Mouse (Mus musculus): ENCODE measurements around the gene Tcl1. TPM values are rescaled to one million over a fixed set of nuclear protein-coding genes. Genes with fewer than 3 reads are reported as not detected.

Gene Tcl1
- polyA plus RNA-seq (2012; rRNA removed) = not detected in 2 replicates

DNA sequence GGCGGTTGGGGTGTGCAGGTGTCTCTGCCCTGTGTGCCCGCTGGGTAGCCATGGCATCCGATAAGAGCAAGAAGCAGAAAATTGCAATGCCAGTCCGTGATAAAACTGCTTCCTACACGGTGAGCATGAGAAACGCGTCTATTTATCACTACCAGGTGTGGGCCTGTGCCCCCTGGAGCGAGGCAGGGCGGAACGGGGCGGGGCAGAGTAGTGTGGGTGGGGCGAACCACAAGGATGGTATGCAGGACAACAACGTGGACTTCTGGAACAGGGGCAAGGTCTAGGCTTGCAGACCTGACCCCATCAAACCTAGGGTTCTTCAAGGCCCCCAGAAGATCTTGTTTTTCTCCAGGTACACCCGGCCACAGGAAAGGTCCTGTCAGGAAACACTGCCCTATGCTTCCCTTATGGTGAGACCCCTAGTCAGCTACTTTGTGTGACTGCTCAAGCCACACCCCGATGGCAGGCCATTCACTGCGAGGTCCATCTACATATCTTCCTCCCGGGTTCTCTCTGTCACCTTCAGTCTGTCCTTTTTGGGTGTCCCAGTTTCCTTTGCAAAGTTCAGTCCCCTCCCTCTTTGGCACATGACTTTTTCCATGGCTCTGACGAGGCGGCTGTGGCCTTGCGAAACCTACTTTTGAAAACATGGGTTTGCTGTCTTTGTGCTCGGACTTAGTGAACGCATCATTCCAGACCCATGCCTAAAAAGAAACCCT, at the start of gene Tcl1:
Tcl1 (minus strand) TSS at position 193 of the 719 bp plus-strand sequence.
- no peak for DNase-seq (ENCODE audit: low read depth in 1 of 2, low spot score in 2 of 2)
- no peak for TF ChIP-seq POLR2A (IDR thresholded peaks at IDR 0.05; ENCODE audit: low read depth, low read length)
- TF ChIP-seq CTCF (IDR thresholded peaks at IDR 0.05; ENCODE audit: extremely low read depth, insufficient read depth, insufficient read length, insufficient replicate concordance) = no peak
- no peaks in the 10 kb centered on the region for H3K36me3 ChIP-seq (ENCODE audit: control insufficient read depth, insufficient read depth, low read length)
- no peak within 1 kb of the TSS for H3K27ac ChIP-seq (ENCODE audit: insufficient read depth, low read length)
- WGBS = 88% methylated on average over 22 of the region's 22 CpGs
- H3K4me1 ChIP-seq (ENCODE audit: control insufficient read depth, insufficient read depth, insufficient read length) = no peaks in the 10 kb centered on the region
- no peak within 1 kb of the TSS for H3K4me3 ChIP-seq (ENCODE audit: extremely low read depth, insufficient read depth, insufficient read length)
- H3K27me3 ChIP-seq (ENCODE audit: control insufficient read depth, insufficient read depth, low read length) = no peaks in the 10 kb centered on the region

- H3K36me3 ChIP-seq (ENCODE audit: control insufficient read depth, insufficient read depth, low read length) = no peaks in the 10 kb centered on the region
- no peak overlapping the region for H3K27ac ChIP-seq (ENCODE audit: insufficient read depth, low read length)
- no peaks in the 10 kb centered on the region for H3K27me3 ChIP-seq (ENCODE audit: control insufficient read depth, insufficient read depth, low read length)
- H3K4me1 ChIP-seq (ENCODE audit: control insufficient read depth, insufficient read depth, insufficient read length) = no peaks in the 10 kb centered on the region
- no peak overlapping the region for H3K4me3 ChIP-seq (ENCODE audit: extremely low read depth, insufficient read depth, insufficient read length)
- TF ChIP-seq CTCF (IDR thresholded peaks at IDR 0.05; ENCODE audit: extremely low read depth, insufficient read depth, insufficient read length, insufficient replicate concordance) = no peak
- no peak for TF ChIP-seq POLR2A (IDR thresholded peaks at IDR 0.05; ENCODE audit: low read depth, low read length)
- no peak for DNase-seq (ENCODE audit: low read depth in 1 of 2, low spot score in 2 of 2)
- WGBS = 63% methylated on average over 17 of the region's 17 CpGs
These were observed 48.7 kb upstream of the Tcl1 start for GRCm38 (mm10) chr12:105271016-105271965.

GRCm38 (mm10) chr12:105267076-105267475, 44.5 kb upstream of the Tcl1 start:
- Histone ChIP-seq H3K27me3 (ENCODE audit: control insufficient read depth, insufficient read depth, low read length) (no peaks in the 10 kb centered on the region), H3K4me3 (ENCODE audit: extremely low read depth, insufficient read depth, insufficient read length) (no peak overlapping the region), H3K4me1 (ENCODE audit: control insufficient read depth, insufficient read depth, insufficient read length) (no peaks in the 10 kb centered on the region), H3K36me3 (ENCODE audit: control insufficient read depth, insufficient read depth, low read length) (no peaks in the 10 kb centered on the region), H3K27ac (ENCODE audit: insufficient read depth, low read length) (no peak overlapping the region)
- WGBS = 78% methylated on average over 5 of the region's 5 CpGs
- no peak for TF ChIP-seq CTCF (IDR thresholded peaks at IDR 0.05; ENCODE audit: extremely low read depth, insufficient read depth, insufficient read length, insufficient replicate concordance)
- TF ChIP-seq POLR2A (IDR thresholded peaks at IDR 0.05; ENCODE audit: low read depth, low read length) = no peak
- no peak for DNase-seq (ENCODE audit: low read depth in 1 of 2, low spot score in 2 of 2)

DNA sequence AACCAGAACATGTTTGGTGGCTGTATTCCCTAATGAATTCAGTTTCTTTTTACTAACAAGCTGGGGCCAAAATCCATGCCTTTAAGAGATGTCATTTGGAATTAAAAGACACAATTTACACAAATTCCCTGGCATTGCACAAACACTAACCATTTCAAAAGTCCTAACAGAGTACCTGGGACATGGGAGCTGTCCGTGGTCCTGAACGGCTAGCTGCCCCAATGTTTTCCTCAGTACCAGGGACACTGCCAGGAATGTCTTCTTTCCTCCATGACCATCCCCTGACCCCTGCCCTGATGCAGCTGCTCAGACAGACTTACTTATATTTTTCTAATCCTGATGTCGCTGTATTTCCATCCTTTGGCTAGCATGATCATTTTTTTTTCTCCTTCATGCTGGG, 43.5 kb upstream of the Tcl1 start:
- TF ChIP-seq CTCF (IDR thresholded peaks at IDR 0.05; ENCODE audit: extremely low read depth, insufficient read depth, insufficient read length, insufficient replicate concordance) (no peak), POLR2A (IDR thresholded peaks at IDR 0.05; ENCODE audit: low read depth, low read length) (no peak)
- no peak for DNase-seq (ENCODE audit: low read depth in 1 of 2, low spot score in 2 of 2)

GRCm38 (mm10) chr12:105259221-105259620, 36.6 kb upstream of the Tcl1 start:
- 46% methylated on average over 4 of the region's 4 CpGs for WGBS
- DNase-seq (ENCODE audit: low read depth in 1 of 2, low spot score in 2 of 2) = no peak
- no peak overlapping the region for H3K27ac ChIP-seq (ENCODE audit: insufficient read depth, low read length)
- H3K4me1 ChIP-seq (ENCODE audit: control insufficient read depth, insufficient read depth, insufficient read length) = no peaks in the 10 kb centered on the region
- no peaks in the 10 kb centered on the region for H3K36me3 ChIP-seq (ENCODE audit: control insufficient read depth, insufficient read depth, low read length)
- H3K27me3 ChIP-seq (ENCODE audit: control insufficient read depth, insufficient read depth, low read length) = no peaks in the 10 kb centered on the region
- H3K4me3 ChIP-seq (ENCODE audit: extremely low read depth, insufficient read depth, insufficient read length) = no peak overlapping the region
- TF ChIP-seq CTCF (IDR thresholded peaks at IDR 0.05; ENCODE audit: extremely low read depth, insufficient read depth, insufficient read length, insufficient replicate concordance) (no peak), POLR2A (IDR thresholded peaks at IDR 0.05; ENCODE audit: low read depth, low read length) (no peak)

More for the DNA sequence above, 43.5 kb upstream of the Tcl1 start:
- Histone ChIP-seq H3K27me3 (ENCODE audit: control insufficient read depth, insufficient read depth, low read length) (no peaks in the 10 kb centered on the region), H3K27ac (ENCODE audit: insufficient read depth, low read length) (no peak overlapping the region), H3K36me3 (ENCODE audit: control insufficient read depth, insufficient read depth, low read length) (no peaks in the 10 kb centered on the region), H3K4me1 (ENCODE audit: control insufficient read depth, insufficient read depth, insufficient read length) (no peaks in the 10 kb centered on the region), H3K4me3 (ENCODE audit: extremely low read depth, insufficient read depth, insufficient read length) (no peak overlapping the region)
- 11% methylated on average over 3 of the region's 3 CpGs for WGBS

DNA sequence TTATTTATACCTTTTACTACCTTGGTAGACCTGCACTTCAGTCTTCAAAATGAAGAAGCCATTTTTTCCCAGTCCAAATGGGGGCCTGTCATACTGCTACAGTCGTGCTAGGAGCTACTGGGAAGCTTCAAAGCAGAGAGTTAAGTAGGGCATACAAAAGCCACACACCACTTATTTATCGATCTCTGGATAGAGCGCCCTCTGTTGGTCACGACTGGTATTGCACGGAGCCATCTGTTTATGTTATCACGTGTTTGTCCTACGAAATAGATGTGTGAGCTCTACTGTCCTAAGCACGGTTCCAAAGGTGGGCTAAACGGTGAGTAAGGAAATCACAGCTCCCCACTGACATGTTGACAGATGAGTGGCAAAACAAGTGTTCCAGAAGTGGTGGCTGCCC, 36.2 kb upstream of the Tcl1 start:
- Histone ChIP-seq H3K36me3 (ENCODE audit: control insufficient read depth, insufficient read depth, low read length) (no peaks in the 10 kb centered on the region), H3K4me3 (ENCODE audit: extremely low read depth, insufficient read depth, insufficient read length) (no peak overlapping the region), H3K27ac (ENCODE audit: insufficient read depth, low read length) (no peak overlapping the region), H3K27me3 (ENCODE audit: control insufficient read depth, insufficient read depth, low read length) (no peaks in the 10 kb centered on the region), H3K4me1 (ENCODE audit: control insufficient read depth, insufficient read depth, insufficient read length) (no peaks in the 10 kb centered on the region)
- no peak for TF ChIP-seq CTCF (IDR thresholded peaks at IDR 0.05; ENCODE audit: extremely low read depth, insufficient read depth, insufficient read length, insufficient replicate concordance)
- no peak for TF ChIP-seq POLR2A (IDR thresholded peaks at IDR 0.05; ENCODE audit: low read depth, low read length)
- 16% methylated on average over 9 of the region's 9 CpGs for WGBS
- DNase-seq (ENCODE audit: low read depth in 1 of 2, low spot score in 2 of 2) = no peak

Data from spleen, adult 2 months (tissue).